Mouse (Mus musculus): Measurements from ENCODE around the gene Gltpd2.

GRCm38 (mm10) chr11:70499566-70500475, 19.2 kb upstream of the Gltpd2 start:
- TF ChIP-seq POLR2A (IDR thresholded peaks at IDR 0.05; ENCODE audit: insufficient read length, low read depth), result no peak
- TF ChIP-seq MYOD1 (IDR thresholded peaks at IDR 0.05; ENCODE audit: control insufficient read depth in 1 of 3, insufficient read length in 2 of 3, low read depth in 2 of 3), result no peak
- no peak for TF ChIP-seq E2F4 (IDR thresholded peaks at IDR 0.05; ENCODE audit: insufficient read depth)
- no peak for TF ChIP-seq SRF (IDR thresholded peaks at IDR 0.05; ENCODE audit: control insufficient read depth, insufficient read length, low read depth)
- no peak for TF ChIP-seq USF1 (IDR thresholded peaks at IDR 0.05; ENCODE audit: low read depth)
- TF ChIP-seq TCF12 (IDR thresholded peaks at IDR 0.05; ENCODE audit: insufficient read depth, poor library complexity, severe bottlenecking), result no peak
- no peak for TF ChIP-seq MAX (IDR thresholded peaks at IDR 0.05; ENCODE audit: low read depth)
- no peak for TF ChIP-seq CEBPB (IDR thresholded peaks at IDR 0.05; ENCODE audit: insufficient read depth, poor library complexity, severe bottlenecking)
- no peak for TF ChIP-seq MYOG (IDR thresholded peaks at IDR 0.05; ENCODE audit: control insufficient read depth in 1 of 3, insufficient read depth in 1 of 3, insufficient read length in 2 of 3, low read depth in 2 of 3)

Measured in myocyte (in vitro differentiated cells).